Comparison of ENCODE assay signal across 11 mouse cellular contexts in genomic region chr8:86652546-86652945, GRCm38 (mm10).
"Had no signal": no experiment of that assay in that cellular context is flagged by ENCODE, and none has a peak within 500 bp of the region (broad histone marks: within the 10 kb centered on the region; RNA-seq: fewer than 3 reads in every experiment).

No protein-coding gene starts in this region.

- ATAC-seq: intestine, embryonic 16.5 days; lung, postnatal 0 days had no signal

- H3K4me2 ChIP-seq: liver, embryonic 11.5 days; liver, embryonic 15.5 days had no signal

- H3K9ac ChIP-seq: liver, embryonic 15.5 days had no signal

- H3K27ac ChIP-seq: limb, embryonic 10.5 days; liver, embryonic 15.5 days had no signal

- H3K9me3 ChIP-seq: limb, embryonic 10.5 days; liver, embryonic 15.5 days had no signal

- H3K4me3 ChIP-seq: limb, embryonic 10.5 days; liver, embryonic 15.5 days had no signal

- H3K27me3 ChIP-seq: liver, embryonic 15.5 days had no signal

- H3K4me1 ChIP-seq: limb, embryonic 10.5 days; liver, embryonic 15.5 days had no signal

- DNase-seq: kidney, adult 8-10 months; kidney, postnatal 25 days; lung, adult 2 months; lung, postnatal 36 days; retina, postnatal 1 day; thymus, postnatal 36 days had no signal
